Mouse (Mus musculus): ENCODE data around the gene Dmap1. TPM values are rescaled to one million over a fixed set of nuclear protein-coding genes. Genes with fewer than 3 reads are reported as not detected.

The Dmap1 gene
- total and polyA plus RNA-seq, 3 experiments: 39.3 to 43.4 (median 39.3) TPM

DNA sequence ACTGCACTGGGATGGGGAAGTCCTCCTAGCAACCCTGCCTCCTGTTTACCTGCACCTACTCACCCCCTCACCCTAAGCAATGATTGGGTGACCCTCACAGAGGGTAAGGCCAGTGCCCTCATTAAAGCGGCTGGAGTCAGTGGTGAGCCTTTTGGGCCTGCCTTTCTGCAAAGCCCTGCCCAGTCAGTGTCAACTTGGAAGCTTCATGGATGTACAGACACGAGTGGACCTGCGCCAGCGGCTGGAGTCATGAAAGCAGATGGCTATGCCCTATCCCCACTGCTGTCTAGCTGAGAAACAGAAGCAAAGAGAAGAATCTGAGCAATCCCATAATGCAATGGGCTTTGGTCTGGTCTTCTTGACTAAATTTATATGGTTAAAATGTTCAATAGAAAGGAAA is 4.3 kb upstream of the Dmap1 start:
- Histone ChIP-seq H3K4me3 (replicated peaks in 1 of 3; ENCODE audit: low read depth in 2 of 3, low read length in 2 of 3, poor library complexity in 1 of 3) (no peak overlapping the region), H3K4me1 (ENCODE audit: control insufficient read depth in 1 of 2, insufficient read depth in 2 of 2) (peaks cover 0 to 2% of the 10 kb centered on the region in 2 experiments; a peak in 2 of 4 replicates), H3K9me3 (replicated peaks; ENCODE audit: low read length) (no peaks in the 10 kb centered on the region), H3K4me2 (ENCODE audit: insufficient read depth, low read depth, poor library complexity, severe bottlenecking) (no peak overlapping the region), H3K79me2 (replicated peaks; ENCODE audit: control insufficient read depth, extremely low read depth, insufficient read depth, poor library complexity, severe bottlenecking) (no peaks in the 10 kb centered on the region), H3K27me3 (replicated peaks) (peaks cover 5% of the 10 kb centered on the region), H3K36me3 (replicated peaks in 1 of 2; ENCODE audit: control insufficient read depth in 1 of 2, insufficient read depth in 1 of 2, low read length in 1 of 2) (no peaks in the 10 kb centered on the region), H3K9ac (ENCODE audit: insufficient read depth, low read depth) (no peak overlapping the region), H3K27ac (ENCODE audit: insufficient read depth, low read depth) (no peak overlapping the region)
- no peak for DNase-seq (ENCODE audit: extremely low read depth)
- TF ChIP-seq EP300 (IDR thresholded peaks at IDR 0.05; ENCODE audit: low read length): no peak
- TF ChIP-seq USF2 (conservative IDR thresholded peaks at IDR 0.05; ENCODE audit: low read depth, low read length): no peak
- no peak for TF ChIP-seq E2F4 (IDR thresholded peaks at IDR 0.05; ENCODE audit: insufficient replicate concordance, low read depth, low read length)
- no peak for TF ChIP-seq ZC3H11A (IDR thresholded peaks at IDR 0.05; ENCODE audit: low read depth, low read length)
- no peak for TF ChIP-seq RCOR1 (conservative IDR thresholded peaks at IDR 0.05; ENCODE audit: low read depth, low read length)
- no peak for TF ChIP-seq JUND (conservative IDR thresholded peaks at IDR 0.05; ENCODE audit: low read depth, low read length)
- no peak for TF ChIP-seq TBP (conservative IDR thresholded peaks at IDR 0.05; ENCODE audit: low read depth, low read length)
- no peak for TF ChIP-seq SMC3 (IDR thresholded peaks at IDR 0.05; ENCODE audit: low read depth, low read length)
- no peak for TF ChIP-seq GABPA (IDR thresholded peaks at IDR 0.05; ENCODE audit: insufficient replicate concordance, low read depth, low read length)
- TF ChIP-seq MAX (IDR thresholded peaks at IDR 0.05; ENCODE audit: low read length): no peak
- TF ChIP-seq ELF1 (IDR thresholded peaks at IDR 0.05; ENCODE audit: low read depth, low read length): no peak
- no peak for TF ChIP-seq BHLHE40 (IDR thresholded peaks at IDR 0.05; ENCODE audit: low read depth, low read length)
- no peak for TF ChIP-seq MAZ (IDR thresholded peaks at IDR 0.05; ENCODE audit: low read depth, low read length)
- in situ Hi-C loops (cut with MboI; ENCODE audit: low pct_ligation_motif_present, low pct_unique_long_range_greater_than_20kb, low sequenced_read_pairs) (no loop called here), dilution Hi-C loops (cut with MboI; ENCODE audit: extremely low pct_ligation_motif_present, extremely low pct_unique_long_range_greater_than_20kb, low sequenced_read_pairs) (no loop called here)

DNA sequence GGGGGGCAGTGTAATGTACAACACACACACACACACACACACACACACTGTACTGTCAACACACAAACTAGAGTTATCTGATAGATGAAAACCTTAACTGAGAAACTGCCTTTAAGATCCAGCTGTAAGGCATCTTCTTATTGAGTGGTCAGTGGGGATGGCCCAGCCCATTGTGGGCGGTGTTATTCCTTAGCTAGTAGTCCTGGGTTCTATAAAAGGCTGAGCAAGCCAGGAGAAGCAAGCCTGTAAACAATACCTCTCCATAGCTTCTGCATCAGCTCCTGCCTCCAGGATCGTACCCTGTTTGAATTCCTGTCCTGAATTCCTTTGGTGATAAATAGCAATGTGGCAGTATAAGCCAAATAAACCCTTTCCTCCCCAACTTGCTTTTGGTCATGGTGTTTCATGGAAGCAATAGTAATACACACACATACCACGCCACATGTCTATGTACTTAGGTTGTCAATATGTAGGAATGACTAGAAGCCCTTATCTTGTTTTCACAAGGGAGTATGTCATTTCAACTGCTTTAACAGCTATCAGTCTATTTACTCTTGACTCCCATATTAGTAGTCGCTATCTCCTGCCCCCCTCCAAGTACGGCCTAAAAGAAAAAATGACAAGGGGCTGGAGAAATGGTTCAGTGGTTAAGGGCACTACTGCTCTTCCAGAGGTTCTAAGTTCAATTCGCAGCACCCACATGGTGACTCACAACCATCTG is 1.1 kb upstream of the Dmap1 start:
- H3K27me3 ChIP-seq (replicated peaks): peaks cover 3% of the 10 kb centered on the region
- in situ Hi-C loops (cut with MboI; ENCODE audit: low pct_ligation_motif_present, low pct_unique_long_range_greater_than_20kb, low sequenced_read_pairs): no loop called here

More for the DNA sequence above, 1.1 kb upstream of the Dmap1 start:
- no peak overlapping the region for H3K4me3 ChIP-seq (replicated peaks in 1 of 3; ENCODE audit: low read depth in 2 of 3, low read length in 2 of 3, poor library complexity in 1 of 3)
- TF ChIP-seq EP300 (IDR thresholded peaks at IDR 0.05; ENCODE audit: low read length): no peak
- no peak for TF ChIP-seq MYC (IDR thresholded peaks at IDR 0.05; ENCODE audit: low read depth, low read length)
- TF ChIP-seq ZMIZ1 (IDR thresholded peaks at IDR 0.05; ENCODE audit: low read depth, low read length): no peak
- TF ChIP-seq E2F4 (IDR thresholded peaks at IDR 0.05; ENCODE audit: insufficient replicate concordance, low read depth, low read length): no peak
- TF ChIP-seq MAZ (IDR thresholded peaks at IDR 0.05; ENCODE audit: low read depth, low read length): no peak
- no peak for TF ChIP-seq CHD1 (IDR thresholded peaks at IDR 0.05; ENCODE audit: low read depth, low read length)
- no peak for TF ChIP-seq RAD21 (IDR thresholded peaks at IDR 0.05; ENCODE audit: low read depth, low read length)
- no peak for TF ChIP-seq ZC3H11A (IDR thresholded peaks at IDR 0.05; ENCODE audit: low read depth, low read length)
- no peaks in the 10 kb centered on the region for H3K9me3 ChIP-seq (replicated peaks; ENCODE audit: low read length)
- H3K79me2 ChIP-seq (replicated peaks; ENCODE audit: control insufficient read depth, extremely low read depth, insufficient read depth, poor library complexity, severe bottlenecking): no peaks in the 10 kb centered on the region
- no peak for DNase-seq (ENCODE audit: extremely low read depth)
- dilution Hi-C loops (cut with MboI; ENCODE audit: extremely low pct_ligation_motif_present, extremely low pct_unique_long_range_greater_than_20kb, low sequenced_read_pairs): no loop called here
- no peak overlapping the region for H3K4me2 ChIP-seq (ENCODE audit: insufficient read depth, low read depth, poor library complexity, severe bottlenecking)
- peaks cover 22 to 28% of the 10 kb centered on the region in 2 experiments for H3K36me3 ChIP-seq (replicated peaks in 1 of 2; ENCODE audit: control insufficient read depth in 1 of 2, insufficient read depth in 1 of 2, low read length in 1 of 2)
- H3K9ac ChIP-seq (ENCODE audit: insufficient read depth, low read depth): no peak overlapping the region
- H3K4me1 ChIP-seq (ENCODE audit: control insufficient read depth in 1 of 2, insufficient read depth in 2 of 2): peaks cover 2 to 13% of the 10 kb centered on the region in 2 experiments; a peak in 3 of 4 replicates
- no peak overlapping the region for H3K27ac ChIP-seq (ENCODE audit: insufficient read depth, low read depth)
